Mouse (Mus musculus) hindbrain, embryonic 14.5 days (tissue): ENCODE measurements around the gene Vwa5b2. TPM values are rescaled to one million over a fixed set of nuclear protein-coding genes. Genes with fewer than 3 reads are reported as not detected.

ENCODE experiments used
- ATAC-seq: fragments of 200-750 bp; cut with Nextera tagmentation; 2 replicates; pipeline ENCODE4 v1.8.0; 2017; ENCODE audit warnings: moderate number of reproducible peaks, mild to moderate bottlenecking, moderate TSS enrichment, moderate library complexity; ENCODE audit not compliant: low FRiP score
- DNase-seq: peaks from one replicate; pipeline ENCODE4 v3.0.0-alpha.2; 2015; ENCODE audit warnings: low spot score
- H3K27ac ChIP-seq: fragments of 300-500 bp; sonication (generic); 2 replicates; pipeline ENCODE4 v1.5.1; 2014; ENCODE audit warnings: mild to moderate bottlenecking, moderate library complexity
- H3K27me3 ChIP-seq: fragments of 300-500 bp; sonication (generic); 2 replicates; pipeline ENCODE4 v1.6.1; 2014; ENCODE audit warnings: mild to moderate bottlenecking, low read length, mixed read lengths; ENCODE audit not compliant: control insufficient read depth, insufficient read depth
- H3K36me3 ChIP-seq: fragments of 300-500 bp; sonication (generic); replicated peaks from 2 replicates; pipeline ENCODE4 v1.6.1; 2014; ENCODE audit not compliant: control insufficient read depth, insufficient read depth
- H3K4me1 ChIP-seq: fragments of 300-500 bp; sonication (generic); replicated peaks from 2 replicates; pipeline ENCODE4 v1.6.1; 2014; ENCODE audit warnings: antibody characterized with exemption, low read length, mixed read lengths; ENCODE audit not compliant: control insufficient read depth, insufficient read depth
- H3K4me2 ChIP-seq: fragments of 300-500 bp; sonication (generic); replicated peaks from 2 replicates; pipeline ENCODE4 v1.6.1; 2014; ENCODE audit warnings: mild to moderate bottlenecking, moderate library complexity
- H3K4me3 ChIP-seq: fragments of 300-500 bp; sonication (generic); replicated peaks from 2 replicates; pipeline ENCODE4 v1.5.1; 2014; ENCODE audit warnings: mild to moderate bottlenecking, low read length
- H3K9ac ChIP-seq: fragments of 300-500 bp; sonication (generic); 2 replicates; pipeline ENCODE4 v1.6.1; 2014
- H3K9me3 ChIP-seq: fragments of 300-500 bp; sonication (generic); 2 replicates; pipeline ENCODE4 v1.6.1; 2016; ENCODE audit warnings: low read length; ENCODE audit not compliant: control insufficient read depth
- WGBS: fragments of 180-500 bp; shearing (Covaris S2); extraction: QIAGEN DNeasy Blood & Tissue Kit; methylation state at CpG from one replicate; pipeline ENCODE4 v1.1.7; 2014; 5-methylcytosine and 5-hydroxymethylcytosine counted together
- polyA plus RNA-seq: library from polyadenylated mRNA; unstranded; fragments of >200 nt; fragmentation: Nextera tagmentation; extraction: Ambion mirVana; gene quantifications from 2 replicates; pipeline ENCODE4 v1.2.1, GENCODE M21; 2014

The Vwa5b2 gene
- polyA plus RNA-seq, result 22.1 and 24.4 TPM in 2 replicates

GRCm38 (mm10) chr16:20589366-20589938 is at the start of gene Vwa5b2:
Gene Vwa5b2, plus strand, starts transcription at chr16:20589471.
- H3K4me1 ChIP-seq, result peaks cover 16% of the 10 kb centered on the region; the same call in 1 of the 2 replicates
- WGBS, result under 1% methylated on average over 23 of the region's 24 CpGs

GRCm38 (mm10) chr16:20539649-20540048 is 49.6 kb upstream of the Vwa5b2 start:
- Histone ChIP-seq H3K4me1 (peaks cover 27% of the 10 kb centered on the region), H3K4me3 (no peak overlapping the region), H3K9ac (no peak overlapping the region), H3K36me3 (peaks cover 68% of the 10 kb centered on the region), H3K9me3 (no peaks in the 10 kb centered on the region), H3K27me3 (no peaks in the 10 kb centered on the region), H3K27ac (no peak overlapping the region), H3K4me2 (no peak overlapping the region)
- WGBS, result 82% methylated on average over 3 of the region's 3 CpGs
- DNase-seq, result no peak
- no peak for ATAC-seq

More at GRCm38 (mm10) chr16:20589366-20589938, at the start of gene Vwa5b2:
- Histone ChIP-seq H3K36me3 (no peaks in the 10 kb centered on the region), H3K27me3 (peaks cover 60% of the 10 kb centered on the region), H3K27ac (peak within 1 kb of the TSS; percentile 62), H3K9ac (peak within 1 kb of the TSS; percentile 59), H3K9me3 (no peaks in the 10 kb centered on the region), H3K4me2 (peak within 1 kb of the TSS; percentile 82), H3K4me3 (peak within 1 kb of the TSS; percentile 51)
- ATAC-seq (peak; percentile 79), DNase-seq (peak; percentile 34)

- ATAC-seq (no peak), DNase-seq (no peak)
- Histone ChIP-seq H3K9me3 (no peaks in the 10 kb centered on the region), H3K4me1 (peaks cover 27% of the 10 kb centered on the region), H3K4me2 (no peak overlapping the region), H3K27ac (no peak overlapping the region), H3K36me3 (peaks cover 75% of the 10 kb centered on the region), H3K27me3 (no peaks in the 10 kb centered on the region), H3K9ac (no peak overlapping the region), H3K4me3 (no peak overlapping the region)
- 86% methylated on average over 4 of the region's 4 CpGs for WGBS
Measured at GRCm38 (mm10) chr16:20540438-20540837, 48.8 kb upstream of the Vwa5b2 start.

GRCm38 (mm10) chr16:20545696-20546095 is 43.6 kb upstream of the Vwa5b2 start:
- no peak overlapping the region for H3K4me2 ChIP-seq
- 92% methylated on average over 10 of the region's 10 CpGs for WGBS
- H3K9me3 ChIP-seq, result no peaks in the 10 kb centered on the region
- DNase-seq, result no peak
- no peak overlapping the region for H3K27ac ChIP-seq
- peaks cover 60% of the 10 kb centered on the region for H3K36me3 ChIP-seq
- H3K4me3 ChIP-seq, result no peak overlapping the region
- peaks cover 13% of the 10 kb centered on the region; the same call in 1 of the 2 replicates for H3K4me1 ChIP-seq
- no peak for ATAC-seq
- no peaks in the 10 kb centered on the region for H3K27me3 ChIP-seq
- no peak overlapping the region for H3K9ac ChIP-seq

GRCm38 (mm10) chr16:20547423-20547822 is 41.8 kb upstream of the Vwa5b2 start:
- H3K4me1 ChIP-seq, result peaks cover 13% of the 10 kb centered on the region; the same call in 1 of the 2 replicates
- H3K27ac ChIP-seq, result 0 out of 2 replicates have a peak overlapping the region, but pooled peaks have one; percentile 1
- H3K4me3 ChIP-seq, result no peak overlapping the region
- no peaks in the 10 kb centered on the region for H3K27me3 ChIP-seq
- H3K9me3 ChIP-seq, result no peaks in the 10 kb centered on the region
- DNase-seq, result no peak
- peaks cover 60% of the 10 kb centered on the region for H3K36me3 ChIP-seq
- no peak for ATAC-seq
- H3K4me2 ChIP-seq, result peak overlapping the region; percentile 80
- WGBS, result 60% methylated on average over 5 of the region's 5 CpGs
- H3K9ac ChIP-seq, result no peak overlapping the region

- peak; percentile 99 for DNase-seq
- Histone ChIP-seq H3K27me3 (no peaks in the 10 kb centered on the region), H3K4me2 (peak within 1 kb of the TSS; percentile 80), H3K4me3 (peak within 1 kb of the TSS; percentile 62), H3K9me3 (no peaks in the 10 kb centered on the region), H3K27ac (peak within 1 kb of the TSS; percentile 62), H3K36me3 (peaks cover 61% of the 10 kb centered on the region), H3K9ac (peak within 1 kb of the TSS; percentile 75), H3K4me1 (peaks cover 13% of the 10 kb centered on the region; the same call in 1 of the 2 replicates)
- WGBS, result under 1% methylated on average over 56 of the region's 56 CpGs
- ATAC-seq, result peak; percentile 99
Measured at GRCm38 (mm10) chr16:20548096-20548948, 40.9 kb upstream of the Vwa5b2 start, which contains the start of gene Abcf3. Gene Abcf3, plus strand, starts transcription at chr16:20548577.

GRCm38 (mm10) chr16:20549161-20549560 is 40.1 kb upstream of the Vwa5b2 start:
- peak overlapping the region; percentile 62 for H3K4me3 ChIP-seq
- no peak overlapping the region for H3K27ac ChIP-seq
- ATAC-seq, result no peak
- H3K9me3 ChIP-seq, result no peaks in the 10 kb centered on the region
- peak overlapping the region; percentile 80 for H3K4me2 ChIP-seq
- H3K27me3 ChIP-seq, result no peaks in the 10 kb centered on the region
- H3K36me3 ChIP-seq, result peaks cover 62% of the 10 kb centered on the region
- H3K4me1 ChIP-seq, result peaks cover 13% of the 10 kb centered on the region; the same call in 1 of the 2 replicates
- DNase-seq, result no peak
- whole genome bisulfite sequencing, result 54% methylated on average over 9 of the region's 9 CpGs
- peak overlapping the region; percentile 75 for H3K9ac ChIP-seq

- ATAC-seq, result no peak
Measured at GRCm38 (mm10) chr16:20551691-20552090, 37.6 kb upstream of the Vwa5b2 start.

GRCm38 (mm10) chr16:20552594-20552993 is 36.7 kb upstream of the Vwa5b2 start:
- no peak overlapping the region for H3K4me2 ChIP-seq
- DNase-seq (no peak), ATAC-seq (no peak)
- H3K27ac ChIP-seq, result no peak overlapping the region
- H3K9ac ChIP-seq, result no peak overlapping the region
- H3K4me3 ChIP-seq, result no peak overlapping the region
- 93% methylated on average over 1 of the region's 1 CpGs for WGBS
- H3K36me3 ChIP-seq, result peaks cover 66% of the 10 kb centered on the region
- H3K4me1 ChIP-seq, result peaks cover 11% of the 10 kb centered on the region; the same call in 1 of the 2 replicates
- no peaks in the 10 kb centered on the region for H3K9me3 ChIP-seq
- H3K27me3 ChIP-seq, result no peaks in the 10 kb centered on the region

More at GRCm38 (mm10) chr16:20551691-20552090, 37.6 kb upstream of the Vwa5b2 start:
- H3K36me3 ChIP-seq, result peaks cover 60% of the 10 kb centered on the region
- WGBS, result 95% methylated on average over 5 of the region's 5 CpGs
- H3K27ac ChIP-seq, result no peak overlapping the region
- DNase-seq, result no peak
- peaks cover 13% of the 10 kb centered on the region; the same call in 1 of the 2 replicates for H3K4me1 ChIP-seq
- H3K4me2 ChIP-seq, result no peak overlapping the region
- H3K9me3 ChIP-seq, result no peaks in the 10 kb centered on the region
- H3K27me3 ChIP-seq, result no peaks in the 10 kb centered on the region
- H3K9ac ChIP-seq, result no peak overlapping the region
- H3K4me3 ChIP-seq, result no peak overlapping the region
